Mouse (Mus musculus) CH12.LX (cell line): ENCODE results near the gene Rap1a. TPM values are rescaled to one million over a fixed set of nuclear protein-coding genes. Genes with fewer than 3 reads are reported as not detected.

Experiments
- DNase-seq: peaks from one replicate; pipeline ENCODE4 v3.0.0-alpha.2; 2013; ENCODE audit errors: extremely low read depth
- H3K27ac ChIP-seq: 2 replicates; pipeline ENCODE4 v1.5.1; 2012; ENCODE audit warnings: low read depth, mild to moderate bottlenecking, control low read depth, moderate library complexity; ENCODE audit not compliant: insufficient read depth
- H3K27me3 ChIP-seq: replicated peaks from 2 replicates; pipeline ENCODE3; 2012; ENCODE audit warnings: inconsistent platforms
- H3K36me3 ChIP-seq, 2 experiments: replicated peaks in 1 of 2; 2 replicates each; pipeline versions ENCODE3 to v1.6.1; 2012; ENCODE audit warnings: inconsistent platforms in 1 of 2, low read length in 1 of 2, mild to moderate bottlenecking in 1 of 2, mixed read lengths in 1 of 2, moderate library complexity in 1 of 2; ENCODE audit not compliant: control insufficient read depth in 1 of 2, insufficient read depth in 1 of 2
- H3K4me1 ChIP-seq, 2 experiments: 2 replicates each; pipeline ENCODE4 v1.6.1; 2012; ENCODE audit warnings: inconsistent platforms in 1 of 2, moderate library complexity in 1 of 2; ENCODE audit not compliant: insufficient read depth in 2 of 2, control insufficient read depth in 1 of 2
- H3K4me2 ChIP-seq: 2 replicates; pipeline ENCODE4 v1.6.1; 2012; ENCODE audit warnings: low read depth, mild to moderate bottlenecking, control low read depth; ENCODE audit not compliant: poor library complexity, insufficient read depth, severe bottlenecking
- H3K4me3 ChIP-seq, 3 experiments: fragments of 150-350 bp in 1 of 3; sonication (generic) in 1 of 3; replicated peaks in 1 of 3; 2 replicates each; pipeline versions ENCODE3 to v1.5.1; 2011 to 2012; ENCODE audit warnings: low read depth in 2 of 3, low read length in 2 of 3, mild to moderate bottlenecking in 2 of 3, moderate library complexity in 2 of 3, control low read depth in 1 of 3, improper control_type of control experiment in 1 of 3, inconsistent platforms in 1 of 3, mixed read lengths in 1 of 3; ENCODE audit not compliant: poor library complexity in 1 of 3
- H3K79me2 ChIP-seq: replicated peaks from 2 replicates; pipeline ENCODE4 v1.6.1; 2012; ENCODE audit warnings: mild to moderate bottlenecking, moderate library complexity; ENCODE audit not compliant: control insufficient read depth, poor library complexity, insufficient read depth, severe bottlenecking; ENCODE audit errors: extremely low read depth
- H3K9ac ChIP-seq: 2 replicates; pipeline ENCODE4 v1.6.1; 2012; ENCODE audit warnings: low read depth, mild to moderate bottlenecking, control low read depth, moderate library complexity; ENCODE audit not compliant: insufficient read depth
- H3K9me3 ChIP-seq: replicated peaks from 2 replicates; pipeline ENCODE3; 2012; ENCODE audit warnings: low read length, inconsistent platforms, mixed read lengths
- BHLHE40 ChIP-seq: IDR thresholded peaks from 2 replicates; pipeline ENCODE4 v1.6.1; 2011; ENCODE audit warnings: mild to moderate bottlenecking, low read depth, low read length, improper control_type of control experiment
- CHD1 ChIP-seq: IDR thresholded peaks from 2 replicates; pipeline ENCODE4 v1.6.1; 2012; ENCODE audit warnings: low read depth, low read length, improper control_type of control experiment, inconsistent platforms
- CHD2 ChIP-seq: IDR thresholded peaks from 2 replicates; pipeline ENCODE4 v1.6.1; 2011; ENCODE audit warnings: low read length, improper control_type of control experiment
- CTCF ChIP-seq, 2 experiments: IDR thresholded peaks in 1 of 2; conservative IDR thresholded peaks in 1 of 2; 2 replicates each; pipeline ENCODE4 v1.5.1; 2011 to 2012; ENCODE audit warnings: low read depth in 2 of 2, low read length in 2 of 2, improper control_type of control experiment in 1 of 2, inconsistent platforms in 1 of 2, mild to moderate bottlenecking in 1 of 2, moderate library complexity in 1 of 2
- E2F4 ChIP-seq: IDR thresholded peaks from 2 replicates; pipeline ENCODE4 v1.6.1; 2011; ENCODE audit warnings: low read depth, low read length, improper control_type of control experiment; ENCODE audit not compliant: insufficient replicate concordance
- ELF1 ChIP-seq: IDR thresholded peaks from 2 replicates; pipeline ENCODE4 v1.6.1; 2014; ENCODE audit warnings: low read depth, mild to moderate bottlenecking, inconsistent platforms, low read length, improper control_type of control experiment
- HCFC1 ChIP-seq: IDR thresholded peaks from 2 replicates; pipeline ENCODE4 v1.6.1; 2012; ENCODE audit warnings: low read depth, mild to moderate bottlenecking, inconsistent platforms, low read length, improper control_type of control experiment
- JUN ChIP-seq: IDR thresholded peaks from 2 replicates; pipeline ENCODE4 v1.6.1; 2011; ENCODE audit warnings: low read depth, mild to moderate bottlenecking, low read length, improper control_type of control experiment, moderate library complexity; ENCODE audit not compliant: insufficient read depth
- JUND ChIP-seq: conservative IDR thresholded peaks from 2 replicates; pipeline ENCODE4 v1.6.1; 2011; ENCODE audit warnings: low read depth, low read length, improper control_type of control experiment
- KAT2A ChIP-seq: IDR thresholded peaks from 2 replicates; pipeline ENCODE4 v1.6.1; 2012; ENCODE audit warnings: low read length, improper control_type of control experiment, inconsistent platforms; ENCODE audit not compliant: insufficient replicate concordance
- MAFK ChIP-seq: IDR thresholded peaks from 2 replicates; pipeline ENCODE4 v1.6.1; 2011; ENCODE audit warnings: low read length, improper control_type of control experiment; ENCODE audit not compliant: insufficient replicate concordance
- MEF2A ChIP-seq: IDR thresholded peaks from 2 replicates; pipeline ENCODE4 v1.6.1; 2014; ENCODE audit warnings: low read depth, mild to moderate bottlenecking, inconsistent platforms, low read length, improper control_type of control experiment, borderline replicate concordance
- MXI1 ChIP-seq: IDR thresholded peaks from 2 replicates; pipeline ENCODE4 v1.6.1; 2011; ENCODE audit warnings: mild to moderate bottlenecking, low read depth, low read length, improper control_type of control experiment
- NELFE ChIP-seq: IDR thresholded peaks from 2 replicates; pipeline ENCODE4 v1.6.1; 2011; ENCODE audit warnings: low read depth, low read length, improper control_type of control experiment
- NRF1 ChIP-seq: IDR thresholded peaks from 2 replicates; pipeline ENCODE4 v1.6.1; 2014; ENCODE audit warnings: low read depth, mild to moderate bottlenecking, inconsistent platforms, low read length, improper control_type of control experiment, moderate library complexity
- POLR2A ChIP-seq: IDR thresholded peaks from 2 replicates; pipeline ENCODE4 v1.6.1; 2011; ENCODE audit warnings: low read depth, mild to moderate bottlenecking, improper control_type of control experiment, low read length
- POLR2AphosphoS2 ChIP-seq: IDR thresholded peaks from 2 replicates; pipeline ENCODE4 v1.6.1; 2011; ENCODE audit warnings: low read depth, low read length, improper control_type of control experiment
- RAD21 ChIP-seq: IDR thresholded peaks from 2 replicates; pipeline ENCODE4 v1.6.1; 2011; ENCODE audit warnings: low read depth, mild to moderate bottlenecking, low read length, improper control_type of control experiment, moderate library complexity
- RCOR1 ChIP-seq: conservative IDR thresholded peaks from 2 replicates; pipeline ENCODE4 v1.6.1; 2012; ENCODE audit warnings: low read depth, mild to moderate bottlenecking, inconsistent platforms, low read length, improper control_type of control experiment
- SIN3A ChIP-seq: IDR thresholded peaks from 2 replicates; pipeline ENCODE4 v1.6.1; 2012; ENCODE audit warnings: low read length, improper control_type of control experiment, inconsistent platforms
- SMC3 ChIP-seq: IDR thresholded peaks from 2 replicates; pipeline ENCODE4 v1.6.1; 2011; ENCODE audit warnings: low read depth, low read length, improper control_type of control experiment
- USF1 ChIP-seq: IDR thresholded peaks from 2 replicates; pipeline ENCODE4 v1.6.1; 2014; ENCODE audit warnings: low read depth, mild to moderate bottlenecking, inconsistent platforms, low read length, improper control_type of control experiment
- ZC3H11A ChIP-seq: IDR thresholded peaks from 2 replicates; pipeline ENCODE4 v1.6.1; 2012; ENCODE audit warnings: low read depth, mild to moderate bottlenecking, inconsistent platforms, low read length, improper control_type of control experiment
- ZKSCAN1 ChIP-seq: IDR thresholded peaks from 2 replicates; pipeline ENCODE4 v1.6.1; 2012; ENCODE audit warnings: low read depth, inconsistent platforms, low read length, improper control_type of control experiment, borderline replicate concordance
- ZNF384 ChIP-seq: IDR thresholded peaks from 2 replicates; pipeline ENCODE4 v1.6.1; 2012; ENCODE audit warnings: low read depth, low read length, improper control_type of control experiment, inconsistent platforms
- dilution Hi-C: fragments of 300-500 bp; cut with MboI; formaldehyde crosslinking; loops from 2 replicates; pipeline ENCODE4 v1.14.3; 2020; ENCODE audit warnings: low sequenced_read_pairs; ENCODE audit not compliant: extremely low pct_unique_long_range_greater_than_20kb, extremely low pct_ligation_motif_present
- in situ Hi-C: fragments of 300-500 bp; cut with MboI; formaldehyde crosslinking; loops from 3 replicates; pipeline ENCODE4 v1.14.3; 2019; ENCODE audit warnings: low sequenced_read_pairs, low pct_ligation_motif_present, low pct_unique_long_range_greater_than_20kb, mixed read lengths
- polyA plus RNA-seq: library from polyadenylated mRNA; unstranded; fragments of >175 nt; gene quantifications from 2 replicates; pipeline ENCODE4 v1.2.1, GENCODE M21; 2012; ENCODE audit warnings: low read depth; ENCODE audit not compliant: insufficient read length
- total RNA-seq, 2 experiments: library from RNA; depleted of rRNA; stranded (reverse); fragments of 300-350 nt in 1 of 2; fragments of >200 nt in 1 of 2; gene quantifications; 2 replicates each; pipeline ENCODE4 v1.2.3; 2012 to 2014

Rap1a gene
- total and polyA plus RNA-seq, 3 experiments = 63.3 to 250 (median 209) TPM

GRCm38 (mm10) chr3:105697148-105697441 lies 104.0 kb downstream of the Rap1a start:
- TF ChIP-seq ELF1 (no peak), NRF1 (no peak), SMC3 (no peak), RAD21 (no peak), ZNF384 (no peak), HCFC1 (no peak), CHD1 (no peak), E2F4 (no peak), MEF2A (no peak), USF1 (no peak), KAT2A (no peak), JUND (no peak), CTCF (conservative IDR thresholded peaks at IDR 0.05 in 1 of 2, IDR thresholded peaks at IDR 0.05 in 1 of 2; ENCODE audit: low read depth in 2 of 2, low read length in 2 of 2) (no peak), MXI1 (no peak), BHLHE40 (no peak), MAFK (no peak), POLR2A (no peak), POLR2AphosphoS2 (no peak), CHD2 (no peak), SIN3A (no peak)
- H3K27ac ChIP-seq = no peak overlapping the region
- dilution Hi-C loops = loop anchor here (25.0 kb wide), 1 partner anchor 215 kb away; no protein-coding TSS in a partner anchor
- in situ Hi-C loops = loop anchor here (25.0 kb wide), 1 partner anchor 115 kb away; the partner anchor contains the start of gene Rap1a
- H3K4me3 ChIP-seq = no peak overlapping the region
- no peak overlapping the region for H3K4me2 ChIP-seq
- H3K4me1 ChIP-seq = peaks cover 6% of the 10 kb centered on the region in 2 experiments; a peak in 2 of 4 replicates
- no peak overlapping the region for H3K9ac ChIP-seq
- no peaks in the 10 kb centered on the region for H3K9me3 ChIP-seq
- H3K79me2 ChIP-seq = no peaks in the 10 kb centered on the region
- peaks cover 52% of the 10 kb centered on the region for H3K27me3 ChIP-seq
- no peaks in the 10 kb centered on the region for H3K36me3 ChIP-seq
- no peak for DNase-seq

- in situ Hi-C loops = loop anchor here (25.0 kb wide), 1 partner anchor 116 kb away; the partner anchor contains the start of gene Rap1a
- peaks cover 3 to 5% of the 10 kb centered on the region in 2 experiments; a peak in 2 of 4 replicates for H3K4me1 ChIP-seq
- no peaks in the 10 kb centered on the region for H3K79me2 ChIP-seq
- peaks cover 56% of the 10 kb centered on the region for H3K27me3 ChIP-seq
- H3K36me3 ChIP-seq = no peaks in the 10 kb centered on the region
- no peak overlapping the region for H3K4me3 ChIP-seq
- dilution Hi-C loops = loop anchor here (25.0 kb wide), 1 partner anchor 216 kb away; no protein-coding TSS in a partner anchor
- no peak overlapping the region for H3K27ac ChIP-seq
- TF ChIP-seq CHD2 (no peak), NELFE (no peak), ZC3H11A (no peak), CTCF (conservative IDR thresholded peaks at IDR 0.05 in 1 of 2, IDR thresholded peaks at IDR 0.05 in 1 of 2; ENCODE audit: low read depth in 2 of 2, low read length in 2 of 2) (no peak), SIN3A (no peak), MAFK (no peak), ZKSCAN1 (no peak), RCOR1 (no peak), MEF2A (no peak), MXI1 (no peak), JUN (no peak), POLR2A (no peak)
- no peak overlapping the region for H3K9ac ChIP-seq
- no peak for DNase-seq
- H3K4me2 ChIP-seq = no peak overlapping the region
- H3K9me3 ChIP-seq = no peaks in the 10 kb centered on the region
These were observed 104.6 kb downstream of the Rap1a start for GRCm38 (mm10) chr3:105696387-105697147.
